Mouse (Mus musculus): ENCODE results near the gene Cmtm4. TPM values are rescaled to one million over a fixed set of nuclear protein-coding genes. Genes with fewer than 3 reads are reported as not detected.
A peak's percentile ranks its signal among the peaks of the same experiment; 100 is the strongest.

Gene Cmtm4
- polyA plus RNA-seq, 1 experiment from 2014 or later: 3.6 TPM

DNA sequence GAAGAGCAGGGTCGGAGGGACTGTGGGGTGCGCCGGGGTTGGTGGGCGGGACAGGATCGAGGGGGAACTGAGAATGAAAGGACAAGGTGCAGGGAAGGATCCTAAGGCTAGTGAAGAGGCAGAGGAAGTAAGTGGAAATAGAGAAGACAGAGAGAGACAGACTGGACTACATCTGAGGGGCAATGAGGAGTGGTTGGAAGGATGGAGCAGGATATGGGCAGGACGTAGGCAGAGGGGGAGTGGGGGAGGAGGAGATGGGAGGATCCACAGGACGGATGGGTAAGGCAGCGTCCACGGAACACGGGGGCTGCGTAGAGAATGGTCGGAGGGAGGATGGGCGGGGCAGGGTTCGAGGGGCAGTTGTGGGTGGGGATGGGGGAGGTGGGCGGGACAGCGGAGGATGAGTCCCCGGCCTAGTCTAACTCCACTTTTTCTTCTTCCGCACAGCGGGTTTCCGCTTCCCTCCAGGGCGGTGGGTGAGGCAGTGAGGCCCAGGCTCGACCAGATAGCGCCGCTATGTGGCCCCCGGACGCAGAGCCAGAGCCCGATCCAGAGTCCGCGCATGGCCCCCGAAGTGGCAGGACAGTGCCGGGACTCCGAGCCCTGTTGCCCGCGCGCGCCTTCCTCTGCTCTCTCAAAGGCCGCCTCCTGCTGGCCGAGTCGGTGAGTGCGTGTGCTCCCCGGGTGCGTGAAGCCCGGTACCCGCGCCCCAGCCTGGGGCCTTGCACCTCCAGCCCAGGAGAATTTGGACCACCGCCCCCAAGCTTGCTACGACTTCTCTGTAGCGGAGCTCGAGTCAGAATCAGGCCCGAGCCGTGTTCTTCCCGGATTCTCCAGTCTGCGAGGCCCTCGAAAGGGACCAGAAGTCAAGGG, 55.1 kb downstream of the Cmtm4 start:
- H3K36me3 ChIP-seq (ENCODE audit: insufficient read depth): peaks cover 24% of the 10 kb centered on the region
- ATAC-seq (ENCODE audit: insufficient read depth) (peak; percentile 85), DNase-seq (peak; percentile 88)
- H3K9me3 ChIP-seq (ENCODE audit: low read depth, low read length): no peaks in the 10 kb centered on the region
- under 1% methylated on average over 52 of the region's 54 CpGs for WGBS
- peak overlapping the region; percentile 70 for H3K4me3 ChIP-seq (ENCODE audit: low read depth, low read length)
- H3K9ac ChIP-seq: peak overlapping the region; percentile 90
- peak overlapping the region; percentile 72 for H3K4me2 ChIP-seq
- no peaks in the 10 kb centered on the region for H3K4me1 ChIP-seq (ENCODE audit: insufficient read depth)
- H3K27ac ChIP-seq (ENCODE audit: low read depth): peak overlapping the region; percentile 94
- TF ChIP-seq CTCF (IDR thresholded peaks at IDR 0.05; ENCODE audit: low read depth): peak; percentile 74
- H3K27me3 ChIP-seq (ENCODE audit: insufficient read depth, low read length): no peaks in the 10 kb centered on the region

- no peaks in the 10 kb centered on the region for H3K9me3 ChIP-seq (ENCODE audit: low read depth, low read length)
- peak overlapping the region; percentile 94 for H3K27ac ChIP-seq (ENCODE audit: low read depth)
- H3K4me2 ChIP-seq: peak overlapping the region; percentile 72
- ATAC-seq (ENCODE audit: insufficient read depth) (no peak), DNase-seq (no peak)
- H3K4me1 ChIP-seq (ENCODE audit: insufficient read depth): no peaks in the 10 kb centered on the region
- peaks cover 19% of the 10 kb centered on the region for H3K36me3 ChIP-seq (ENCODE audit: insufficient read depth)
- H3K9ac ChIP-seq: peak overlapping the region; percentile 90
- no peak for TF ChIP-seq CTCF (IDR thresholded peaks at IDR 0.05; ENCODE audit: low read depth)
- H3K4me3 ChIP-seq (ENCODE audit: low read depth, low read length): peak overlapping the region; percentile 70
- 2% methylated on average over 6 of the region's 6 CpGs for WGBS
- H3K27me3 ChIP-seq (ENCODE audit: insufficient read depth, low read length): no peaks in the 10 kb centered on the region
Observed at GRCm38 (mm10) chr8:104339983-104340232, 55.7 kb downstream of the Cmtm4 start.

GRCm38 (mm10) chr8:104339229-104339982, 56.2 kb downstream of the Cmtm4 start, which contains the start of gene Cmtm3:
Cmtm3 (plus strand) TSS chr8:104339410.
- no peaks in the 10 kb centered on the region for H3K9me3 ChIP-seq (ENCODE audit: low read depth, low read length)
- H3K4me1 ChIP-seq (ENCODE audit: insufficient read depth): no peaks in the 10 kb centered on the region
- H3K4me2 ChIP-seq: peak within 1 kb of the TSS; percentile 72
- no peak for TF ChIP-seq CTCF (IDR thresholded peaks at IDR 0.05; ENCODE audit: low read depth)
- peaks cover 14% of the 10 kb centered on the region; the same call in 1 of the 2 replicates for H3K36me3 ChIP-seq (ENCODE audit: insufficient read depth)
- peak; percentile 46 for DNase-seq
- peak; percentile 4; the same call in 1 of the 2 replicates for ATAC-seq (ENCODE audit: insufficient read depth)
- peak within 1 kb of the TSS; percentile 94 for H3K27ac ChIP-seq (ENCODE audit: low read depth)
- peak within 1 kb of the TSS; percentile 90 for H3K9ac ChIP-seq
- WGBS: 13% methylated on average over 17 of the region's 18 CpGs
- H3K4me3 ChIP-seq (ENCODE audit: low read depth, low read length): peak within 1 kb of the TSS; percentile 70
- H3K27me3 ChIP-seq (ENCODE audit: insufficient read depth, low read length): no peaks in the 10 kb centered on the region

- DNase-seq: no peak
- Histone ChIP-seq H3K27me3 (ENCODE audit: insufficient read depth, low read length) (no peaks in the 10 kb centered on the region), H3K4me2 (no peak overlapping the region), H3K27ac (ENCODE audit: low read depth) (no peak overlapping the region), H3K9ac (no peak overlapping the region), H3K9me3 (ENCODE audit: low read depth, low read length) (no peaks in the 10 kb centered on the region), H3K4me3 (ENCODE audit: low read depth, low read length) (no peak overlapping the region), H3K4me1 (ENCODE audit: insufficient read depth) (no peaks in the 10 kb centered on the region), H3K36me3 (ENCODE audit: insufficient read depth) (no peaks in the 10 kb centered on the region)
- ATAC-seq (ENCODE audit: insufficient read depth): no peak
- 44% methylated on average over 3 of the region's 3 CpGs for WGBS
- TF ChIP-seq CTCF (IDR thresholded peaks at IDR 0.05; ENCODE audit: low read depth): peak; percentile 19; the same call in 1 of the 2 replicates
Observed at GRCm38 (mm10) chr8:104337890-104338289, 57.7 kb downstream of the Cmtm4 start.

GRCm38 (mm10) chr8:104336806-104337205, 58.8 kb downstream of the Cmtm4 start:
- 76% methylated on average over 1 of the region's 1 CpGs for WGBS

GRCm38 (mm10) chr8:104334196-104334595, 61.4 kb downstream of the Cmtm4 start:
- Histone ChIP-seq H3K4me2 (no peak overlapping the region), H3K9ac (no peak overlapping the region), H3K36me3 (ENCODE audit: insufficient read depth) (no peaks in the 10 kb centered on the region), H3K27ac (ENCODE audit: low read depth) (no peak overlapping the region), H3K9me3 (ENCODE audit: low read depth, low read length) (no peaks in the 10 kb centered on the region), H3K27me3 (ENCODE audit: insufficient read depth, low read length) (no peaks in the 10 kb centered on the region), H3K4me1 (ENCODE audit: insufficient read depth) (no peaks in the 10 kb centered on the region), H3K4me3 (ENCODE audit: low read depth, low read length) (no peak overlapping the region)
- 69% methylated on average over 1 of the region's 1 CpGs for WGBS
- no peak for ATAC-seq (ENCODE audit: insufficient read depth)
- no peak for TF ChIP-seq CTCF (IDR thresholded peaks at IDR 0.05; ENCODE audit: low read depth)
- DNase-seq: no peak

More at GRCm38 (mm10) chr8:104336806-104337205, 58.8 kb downstream of the Cmtm4 start:
- no peaks in the 10 kb centered on the region for H3K9me3 ChIP-seq (ENCODE audit: low read depth, low read length)
- H3K4me3 ChIP-seq (ENCODE audit: low read depth, low read length): no peak overlapping the region
- H3K27ac ChIP-seq (ENCODE audit: low read depth): no peak overlapping the region
- no peak overlapping the region for H3K4me2 ChIP-seq
- no peaks in the 10 kb centered on the region for H3K27me3 ChIP-seq (ENCODE audit: insufficient read depth, low read length)
- no peaks in the 10 kb centered on the region for H3K4me1 ChIP-seq (ENCODE audit: insufficient read depth)
- DNase-seq: no peak
- H3K9ac ChIP-seq: no peak overlapping the region
- no peak for TF ChIP-seq CTCF (IDR thresholded peaks at IDR 0.05; ENCODE audit: low read depth)
- no peaks in the 10 kb centered on the region for H3K36me3 ChIP-seq (ENCODE audit: insufficient read depth)
- ATAC-seq (ENCODE audit: insufficient read depth): no peak

DNA sequence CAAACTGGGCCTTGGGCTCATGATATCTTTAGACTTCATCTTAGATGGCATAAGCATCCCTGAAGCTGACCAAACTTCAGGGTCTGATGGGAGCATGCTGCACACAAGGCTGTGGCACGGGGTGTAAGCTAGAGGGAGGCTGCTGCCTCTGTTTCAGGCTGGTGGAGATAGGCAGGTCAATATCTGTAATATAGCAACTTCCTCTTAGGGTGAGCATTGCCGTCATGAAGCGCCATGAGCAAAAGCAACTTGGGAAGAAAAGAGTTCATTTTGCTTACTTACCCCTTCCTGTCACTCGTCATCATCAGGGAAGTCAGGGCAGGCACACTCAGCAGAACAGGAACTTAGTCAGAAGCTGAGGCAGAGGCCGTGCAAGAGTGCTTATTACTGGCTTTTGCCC, 61.8 kb downstream of the Cmtm4 start:
- H3K27ac ChIP-seq (ENCODE audit: low read depth): no peak overlapping the region
- no peaks in the 10 kb centered on the region for H3K36me3 ChIP-seq (ENCODE audit: insufficient read depth)
- no peaks in the 10 kb centered on the region for H3K27me3 ChIP-seq (ENCODE audit: insufficient read depth, low read length)
- no peaks in the 10 kb centered on the region for H3K9me3 ChIP-seq (ENCODE audit: low read depth, low read length)
- TF ChIP-seq CTCF (IDR thresholded peaks at IDR 0.05; ENCODE audit: low read depth): no peak
- no peak overlapping the region for H3K4me3 ChIP-seq (ENCODE audit: low read depth, low read length)
- no peak overlapping the region for H3K4me2 ChIP-seq
- H3K4me1 ChIP-seq (ENCODE audit: insufficient read depth): no peaks in the 10 kb centered on the region
- DNase-seq: no peak
- ATAC-seq (ENCODE audit: insufficient read depth): no peak
- WGBS: 50% methylated on average over 5 of the region's 5 CpGs
- H3K9ac ChIP-seq: no peak overlapping the region

All from lung, embryonic 14.5 days (tissue).